Mouse (Mus musculus): ENCODE results near the gene Gpatch11.
"Not testable (repeated sequence)": the region's sequence is repeated elsewhere in the genome, so short reads cannot be mapped to it uniquely, and the experiment has no call there.

The Gpatch11 gene

DNA sequence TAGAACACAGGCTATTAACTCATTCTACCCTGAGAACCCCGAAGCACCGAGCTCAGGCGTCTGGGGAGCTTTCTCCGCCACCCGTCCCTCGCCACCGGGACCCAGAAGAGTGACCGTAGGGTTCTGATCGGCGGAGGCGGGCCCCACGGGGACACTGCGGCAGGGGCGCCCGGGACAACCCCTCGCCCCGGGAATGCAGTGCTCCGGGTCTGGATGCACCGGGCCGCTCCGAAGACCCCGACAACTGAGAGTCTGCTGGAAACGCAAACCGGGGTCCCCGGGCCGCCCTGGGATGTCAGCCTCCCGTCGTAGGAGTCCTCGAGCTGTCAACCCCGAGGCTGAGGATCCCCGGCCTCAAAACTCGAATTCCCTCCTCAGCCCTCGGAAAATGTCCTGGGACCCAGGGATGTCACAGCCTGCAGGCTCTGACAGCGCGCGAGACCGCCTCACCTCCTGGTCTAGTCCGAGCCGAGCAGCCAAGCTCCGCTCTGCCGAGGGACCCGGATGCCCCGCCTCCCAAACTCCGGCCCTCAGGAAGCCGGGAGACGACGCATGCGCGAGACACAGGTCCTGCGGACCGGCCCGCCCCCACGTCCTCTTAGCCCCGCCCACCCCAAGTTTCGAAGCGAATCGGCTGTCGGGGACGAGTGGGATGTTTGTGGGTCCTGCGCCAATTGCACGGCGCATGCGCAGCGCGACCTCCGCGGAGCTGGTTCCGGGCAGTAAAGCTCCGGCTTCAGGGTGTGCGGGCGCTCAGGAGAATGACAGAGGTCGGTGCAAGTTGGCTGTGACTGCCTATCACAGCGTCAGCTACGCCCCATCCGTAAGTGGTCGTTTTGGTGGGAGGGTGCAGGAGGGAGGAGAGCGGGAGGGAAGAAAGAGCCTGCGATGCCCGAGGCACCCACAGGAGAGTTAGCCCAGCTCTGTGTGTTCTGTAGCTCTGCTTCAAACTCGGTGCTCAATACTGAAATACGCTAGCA, at the start of gene Gpatch11, which contains the start of gene Heatr5b:
TSS of gene Gpatch11 (plus strand) at position 712 of the 980 bp plus-strand sequence.
TSS of gene Heatr5b (minus strand) at position 509 of the 980 bp plus-strand sequence.
- in situ Hi-C loops (cut with MboI, MseI): loop anchor here in 1 of 2 experiments (5.0 kb wide), 1 partner anchor 82 kb away; the partner anchor contains the start of gene Cebpzos

DNA sequence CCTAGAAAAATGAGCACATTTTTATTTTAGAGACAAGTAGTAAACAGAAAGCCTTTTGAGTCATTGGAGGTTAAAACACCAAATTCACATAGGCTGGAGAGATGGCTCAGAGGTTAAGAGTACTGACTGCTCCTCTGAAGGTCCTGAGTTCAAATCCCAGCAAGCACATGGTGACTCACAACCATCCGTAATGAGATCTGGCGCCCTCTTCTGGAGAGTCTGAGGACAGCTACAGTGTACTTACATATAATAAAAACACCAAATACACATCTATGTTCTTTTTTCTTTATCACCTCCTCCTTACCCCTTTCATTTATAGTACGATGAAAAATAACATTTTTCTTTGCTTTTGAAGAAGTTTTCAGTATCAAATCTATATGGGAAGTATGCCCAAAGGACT, 47.1 kb upstream of the Gpatch11 start:
- in situ Hi-C loops (cut with MboI, MseI): not testable (repeated sequence)

DNA sequence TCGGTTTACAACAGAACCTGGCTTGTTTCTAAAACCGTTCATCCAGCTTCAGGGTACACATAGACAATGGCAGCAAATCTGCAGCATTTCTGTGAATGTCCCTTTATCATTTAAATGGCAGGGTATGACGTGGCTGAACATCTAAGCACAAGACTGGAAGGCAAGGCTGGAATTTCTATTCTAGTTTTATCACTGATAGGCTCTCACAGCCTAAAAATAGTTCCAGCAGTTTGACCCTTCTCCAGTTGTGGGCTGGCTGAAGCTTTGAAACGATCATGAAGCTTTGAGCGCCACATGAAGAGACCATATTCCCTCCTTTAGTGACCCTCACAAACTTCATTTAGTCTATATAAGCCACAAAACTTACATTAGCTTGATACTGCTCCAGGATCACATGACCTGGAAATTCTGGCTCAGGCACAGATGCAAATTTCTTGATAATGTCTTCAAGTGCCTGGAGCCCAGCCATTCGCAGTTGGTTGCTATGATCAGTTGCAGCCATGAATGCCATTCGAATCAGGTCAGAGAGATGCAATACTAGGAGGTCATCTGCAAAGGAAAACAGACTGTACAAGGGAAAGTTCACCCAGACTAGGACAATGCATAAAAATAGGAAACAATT, 44.2 kb upstream of the Gpatch11 start:
- in situ Hi-C loops (cut with MboI, MseI): no loop called here

DNA sequence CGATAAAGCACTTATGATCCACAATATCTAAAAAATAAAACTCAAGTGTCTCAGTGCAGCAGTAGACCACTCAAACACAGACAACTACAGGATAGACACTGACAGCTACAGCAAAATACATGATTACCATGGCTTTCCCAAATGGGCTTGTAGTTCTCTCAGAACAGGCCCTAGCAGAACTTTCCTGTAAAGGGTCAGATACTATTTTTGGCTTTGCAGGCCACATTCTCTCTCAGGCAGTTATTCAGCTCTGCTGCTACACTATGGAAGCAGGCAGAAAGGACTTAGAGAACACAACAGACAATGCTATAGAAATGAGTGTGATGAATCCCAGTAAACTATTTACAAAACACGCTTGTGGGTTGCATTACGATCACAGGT, 43.7 kb upstream of the Gpatch11 start:
- in situ Hi-C loops (cut with MboI, MseI): no loop called here

- in situ Hi-C loops (cut with MboI, MseI): no loop called here
Measured at GRCm38 (mm10) chr17:78792122-78792521, 43.2 kb upstream of the Gpatch11 start.

DNA sequence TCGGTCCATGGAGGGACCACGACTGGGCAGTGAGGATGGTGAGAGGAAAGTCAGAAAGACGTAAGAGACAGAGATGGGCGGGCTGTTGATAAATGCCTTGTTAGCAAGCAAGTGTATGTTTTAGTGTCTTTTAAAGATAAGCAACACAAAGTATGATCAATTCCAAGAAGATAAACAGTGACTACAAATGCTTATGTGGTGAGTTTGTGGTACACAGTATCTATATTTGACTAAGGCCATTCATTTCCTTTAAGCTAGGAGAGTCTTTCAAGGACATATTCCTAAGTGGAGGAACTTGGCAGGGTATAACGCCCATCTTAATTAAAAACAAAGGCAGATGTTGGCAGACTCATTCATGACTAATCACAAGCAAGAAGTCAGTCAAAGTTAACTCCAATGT, 41.0 kb upstream of the Gpatch11 start:
- in situ Hi-C loops (cut with MboI, MseI): no loop called here

DNA sequence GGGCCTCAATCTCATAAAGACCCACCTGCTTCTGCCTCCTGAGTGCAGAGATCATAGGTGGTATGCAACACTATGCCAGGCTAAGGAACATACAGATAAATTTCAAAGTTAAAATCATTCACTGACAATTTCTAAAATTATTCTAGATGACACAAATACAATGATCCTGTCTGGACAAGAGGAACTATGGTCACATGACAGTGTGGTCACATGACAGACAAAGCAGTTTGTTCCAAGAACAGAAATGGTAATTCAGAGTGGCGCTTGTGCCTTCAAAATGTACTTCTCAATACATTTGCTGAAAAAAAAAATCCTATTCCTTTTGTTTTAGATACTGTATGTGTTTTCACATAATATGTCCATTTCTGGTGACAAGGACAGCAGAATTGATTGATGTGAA, 38.1 kb upstream of the Gpatch11 start:
- in situ Hi-C loops (cut with MboI, MseI): no loop called here

- in situ Hi-C loops (cut with MboI, MseI): no loop called here
Measured at GRCm38 (mm10) chr17:78809019-78809418, 26.3 kb upstream of the Gpatch11 start.

DNA sequence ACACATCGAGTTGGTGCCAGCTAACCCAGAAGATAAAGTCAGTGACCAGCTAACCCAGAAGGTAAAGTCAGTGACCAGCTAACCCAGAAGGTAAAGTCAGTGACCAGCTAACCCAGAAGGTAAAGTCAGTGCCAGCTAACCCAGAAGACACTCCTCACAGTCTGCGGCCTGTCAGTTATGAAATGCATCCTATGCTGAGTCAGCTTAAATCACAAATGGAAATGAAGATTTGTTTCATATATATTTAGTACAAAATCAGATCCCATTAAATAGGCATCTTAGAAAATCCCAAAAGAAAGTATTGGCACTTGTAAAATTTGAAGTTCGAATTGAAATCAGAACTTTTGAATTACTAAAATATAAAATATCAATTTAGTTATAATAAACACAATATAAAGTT, 25.8 kb upstream of the Gpatch11 start:
- in situ Hi-C loops (cut with MboI, MseI): no loop called here

GRCm38 (mm10) chr17:78824346-78824745, 11.0 kb upstream of the Gpatch11 start:
- in situ Hi-C loops (cut with MboI, MseI): loop anchor here in 1 of 2 experiments (10.0 kb wide), 1 partner anchor 1820 kb away; no protein-coding TSS in a partner anchor

GRCm38 (mm10) chr17:78836056-78836455, 689 bp downstream of the Gpatch11 start:
- in situ Hi-C loops (cut with MboI, MseI): loop anchor here in 1 of 2 experiments (5.0 kb wide), 1 partner anchor 81 kb away; the partner anchor contains the start of gene Cebpzos

- in situ Hi-C loops (cut with MboI, MseI): no loop called here
Measured at GRCm38 (mm10) chr17:78842271-78842928, 7.0 kb downstream of the Gpatch11 start.

DNA sequence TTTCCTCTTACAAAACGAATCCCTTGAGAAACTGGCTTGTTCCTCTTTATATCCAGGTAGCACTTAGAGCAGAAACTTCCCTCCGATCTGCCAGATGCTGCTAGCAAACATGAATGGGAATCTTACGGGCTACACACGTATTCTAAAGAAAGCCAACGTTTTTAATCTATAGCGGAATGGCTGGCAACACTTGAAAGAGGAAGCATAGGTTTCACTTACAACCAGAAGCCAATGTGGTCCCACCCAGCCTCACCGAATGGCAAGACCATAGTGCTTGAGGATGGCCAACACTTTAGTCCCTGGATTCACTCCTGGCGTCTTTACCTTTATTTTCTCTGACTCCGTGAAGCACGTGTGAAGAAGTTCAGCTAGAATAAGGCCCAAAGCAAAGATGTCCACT, 20.9 kb downstream of the Gpatch11 start:
- in situ Hi-C loops (cut with MboI, MseI): no loop called here

DNA sequence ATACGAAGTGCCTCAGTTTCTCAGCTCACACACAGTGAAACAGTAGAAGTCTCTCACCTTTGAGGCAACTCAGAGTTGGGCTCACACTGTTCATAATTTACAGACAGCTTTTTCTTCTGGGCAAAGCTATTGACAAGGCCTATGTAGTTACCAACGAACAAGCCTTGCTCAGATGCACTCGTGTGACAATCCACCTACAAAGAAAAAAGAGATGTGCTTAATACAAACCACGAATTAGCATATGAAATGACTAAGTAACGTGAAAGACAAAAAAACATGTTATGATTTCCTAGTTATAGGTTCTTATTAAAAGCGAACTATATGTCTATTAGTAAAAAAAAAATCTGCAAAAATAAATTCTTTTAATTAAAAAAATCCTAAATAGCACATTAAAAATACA, 38.5 kb downstream of the Gpatch11 start:
- in situ Hi-C loops (cut with MboI, MseI): no loop called here

DNA sequence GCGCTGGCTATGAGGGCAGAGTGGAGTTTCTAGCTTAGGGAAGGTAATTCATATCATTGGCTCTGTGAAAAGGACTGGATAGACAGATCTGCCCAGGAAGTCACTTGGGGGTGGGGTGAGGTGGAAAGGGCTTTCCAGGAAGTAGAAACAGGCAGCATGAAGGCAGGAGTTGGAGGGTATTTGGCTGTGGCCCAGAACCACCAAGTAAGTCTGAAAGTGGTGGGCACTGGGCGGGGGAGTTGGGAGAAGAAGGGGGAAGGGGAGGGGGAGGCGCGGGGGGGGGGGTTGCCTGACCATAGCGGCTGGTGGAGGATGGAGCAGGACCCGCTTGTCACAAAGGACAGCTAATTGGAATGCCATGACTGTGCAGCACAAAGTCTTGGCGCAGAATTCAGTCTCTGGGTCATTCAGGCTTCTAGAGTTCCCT, 46.5 kb downstream of the Gpatch11 start:
- in situ Hi-C loops (cut with MboI, MseI): loop anchor here in 1 of 2 experiments (10.0 kb wide), 1 partner anchor 693 kb away; no protein-coding TSS in a partner anchor

- in situ Hi-C loops (cut with MboI, MseI): loop anchor here in 1 of 2 experiments (10.0 kb wide), 1 partner anchor 692 kb away; no protein-coding TSS in a partner anchor
Measured at GRCm38 (mm10) chr17:78882401-78883112, 47.2 kb downstream of the Gpatch11 start, which contains the start of gene Eif2ak2. Gene Eif2ak2, minus strand, starts transcription at chr17:78882573.

- in situ Hi-C loops (cut with MboI, MseI): loop anchor here in 1 of 2 experiments (10.0 kb wide), 1 partner anchor 692 kb away; no protein-coding TSS in a partner anchor
Measured at GRCm38 (mm10) chr17:78883291-78883690, 47.9 kb downstream of the Gpatch11 start.

DNA sequence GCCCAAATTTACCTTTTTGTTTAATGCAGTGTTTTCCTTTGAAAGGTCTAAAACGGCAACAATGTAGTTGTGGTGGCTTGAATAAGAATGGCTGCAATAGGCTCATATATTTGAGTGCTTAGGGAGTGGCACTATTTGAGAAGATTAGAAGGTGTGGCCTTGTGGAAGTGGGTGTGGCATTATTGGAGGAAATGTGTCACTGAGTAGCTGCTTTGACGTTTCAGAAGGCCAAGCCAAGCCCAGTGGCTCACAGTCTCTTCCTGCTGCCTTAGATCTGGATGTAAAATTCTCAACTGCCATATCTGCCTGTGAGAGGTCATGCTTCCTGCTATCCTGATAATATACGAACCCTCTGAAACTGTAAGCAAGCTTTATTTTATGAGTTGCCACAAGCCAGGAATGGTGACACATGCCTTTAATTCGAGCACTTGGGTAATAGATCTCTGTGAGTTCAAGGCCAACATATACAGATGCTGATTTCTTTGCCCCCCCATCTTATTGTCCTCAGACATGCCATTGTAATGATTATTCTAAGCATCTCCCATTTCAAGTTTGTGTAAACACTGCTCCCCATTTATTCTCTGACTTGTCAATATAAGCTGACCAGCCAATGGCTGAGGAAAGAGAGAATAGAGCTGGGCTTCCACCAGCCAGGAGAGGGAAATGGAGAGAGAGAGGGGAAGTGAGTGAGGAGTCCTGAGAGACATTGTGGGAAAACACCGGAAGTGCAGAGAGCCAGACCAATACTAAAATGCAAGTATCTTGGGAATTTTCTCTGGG, 50.1 kb downstream of the Gpatch11 start:
- in situ Hi-C loops (cut with MboI, MseI): loop anchor here in 1 of 2 experiments (10.0 kb wide), 1 partner anchor 689 kb away; no protein-coding TSS in a partner anchor

- in situ Hi-C loops (cut with MboI, MseI): loop anchor here in 1 of 2 experiments (10.0 kb wide), 1 partner anchor 686 kb away; no protein-coding TSS in a partner anchor
Measured at GRCm38 (mm10) chr17:78888554-78888953, 53.2 kb downstream of the Gpatch11 start.

DNA sequence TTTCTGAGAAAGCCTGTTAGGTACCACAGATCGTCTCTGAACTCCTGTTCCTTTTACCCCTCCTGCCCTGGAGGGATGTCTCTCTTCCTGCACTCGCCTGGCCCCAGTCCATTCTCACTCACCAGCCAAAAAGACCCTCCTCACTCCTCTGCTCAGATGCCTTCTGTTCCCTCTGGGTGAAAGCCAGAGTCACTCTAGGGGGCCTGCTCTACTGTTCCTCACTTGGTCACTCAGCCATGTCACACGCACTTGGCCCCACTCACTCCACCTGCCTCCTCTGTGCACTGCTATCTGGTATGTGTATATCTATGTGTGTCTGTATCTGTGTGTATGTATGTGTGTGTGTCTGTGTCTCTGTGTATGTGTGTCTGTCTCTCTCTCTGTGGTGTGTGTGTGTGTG, 53.8 kb downstream of the Gpatch11 start:
- in situ Hi-C loops (cut with MboI, MseI): loop anchor here in 1 of 2 experiments (10.0 kb wide), 1 partner anchor 686 kb away; no protein-coding TSS in a partner anchor

Data from T-helper 17 cell (primary cell).